Mouse (Mus musculus) small intestine, adult 2 months (tissue): ENCODE results near the gene Itfg1.

Experiments used
- CTCF ChIP-seq: fragments of 200-500 bp; IDR thresholded peaks from 2 replicates; pipeline ENCODE4 v1.5.1; 2012; ENCODE audit warnings: low read depth, mild to moderate bottlenecking, control low read depth, inconsistent platforms, low read length, moderate library complexity, mixed read lengths; ENCODE audit not compliant: insufficient replicate concordance, insufficient read length; ENCODE audit errors: extremely low read depth
- POLR2A ChIP-seq: fragments of 200-500 bp; IDR thresholded peaks from 2 replicates; pipeline ENCODE4 v1.6.1; 2012; ENCODE audit warnings: low read depth, mild to moderate bottlenecking, control low read depth, inconsistent platforms, low read length, moderate library complexity

- no peak for TF ChIP-seq CTCF
- no peak for TF ChIP-seq POLR2A
Observed at GRCm38 (mm10) chr8:85716696-85717095, 124.0 kb downstream of the Itfg1 start.
